Mouse (Mus musculus) heart, postnatal 14 days (tissue): ENCODE data around the gene Atmin. TPM values are rescaled to one million over a fixed set of nuclear protein-coding genes. Genes with fewer than 3 reads are reported as not detected.

Experiments
- total RNA-seq, 2 experiments: library from RNA; stranded (reverse); gene quantifications; 2 replicates each; pipeline ENCODE4 v1.2.3; 2021

Atmin gene
- total RNA-seq, 2 experiments from 2014 or later = 12.0 to 15.0 TPM

Other genes starting within 250 kb of the Atmin start
- 1 to 10 TPM; 4.9 to 5.9 TPM for gene Cdyl2, start 210.4 kb upstream of the Atmin start, total RNA-seq
- gene Cmc2, start 21.9 kb upstream of the Atmin start, total RNA-seq = 10 to 100 TPM; 49.8 to 66.2 TPM
- gene Cenpn, start 21.7 kb upstream of the Atmin start, total RNA-seq = 1 to 10 TPM; 1.7 to 2.6 TPM
- under 1 TPM; 0.54 to 0.79 TPM for gene 1700030J22Rik, start 35.6 kb downstream of the Atmin start, total RNA-seq
- 10 to 100 TPM; 32.7 to 34.9 TPM for gene Gcsh, start 50.1 kb downstream of the Atmin start, total RNA-seq
- not detected for gene Pkd1l2, start 139.1 kb downstream of the Atmin start, total RNA-seq
- gene Bco1, start 152.5 kb downstream of the Atmin start, total RNA-seq = not detected
- 1 to 10 TPM; 6.0 to 6.3 TPM for gene Gan, start 214.7 kb downstream of the Atmin start, total RNA-seq